Mouse (Mus musculus) T-helper 2 cell (primary cell): ENCODE results near the gene Lst1.

Source experiments
- in situ Hi-C: fragments of 300-600 bp; cut with MboI, MseI; formaldehyde crosslinking; loops from one replicate; pipeline ENCODE4 v1.15.1; 2025; ENCODE audit warnings: high pct_unique_total_duplicates

Lst1 gene

GRCm38 (mm10) chr17:35187959-35188610, at the start of gene Lst1:
Gene Lst1 (minus strand): TSS chr17:35188439.
- in situ Hi-C loops: no loop called here

- in situ Hi-C loops: no loop called here
Measured at GRCm38 (mm10) chr17:35237504-35237903, 49.3 kb upstream of the Lst1 start.

GRCm38 (mm10) chr17:35236996-35237395, 48.8 kb upstream of the Lst1 start:
- in situ Hi-C loops: no loop called here

- in situ Hi-C loops: no loop called here
Measured at GRCm38 (mm10) chr17:35236390-35236746, 48.1 kb upstream of the Lst1 start.

GRCm38 (mm10) chr17:35235614-35236389, 47.6 kb upstream of the Lst1 start, which contains the start of gene Nfkbil1:
Gene Nfkbil1 (minus strand): TSS chr17:35235792.
- in situ Hi-C loops: no loop called here

- in situ Hi-C loops: loop anchor here (5.0 kb wide), 2 partner anchors 38 to 63 kb away; no protein-coding TSS in a partner anchor
Measured at GRCm38 (mm10) chr17:35234903-35235302, 46.7 kb upstream of the Lst1 start.

GRCm38 (mm10) chr17:35234090-35234489, 45.9 kb upstream of the Lst1 start:
- in situ Hi-C loops: loop anchor here (5.0 kb wide), 2 partner anchors 37 to 62 kb away; no protein-coding TSS in a partner anchor

- in situ Hi-C loops: loop anchor here (5.0 kb wide), 2 partner anchors 36 to 61 kb away; no protein-coding TSS in a partner anchor
Measured at GRCm38 (mm10) chr17:35233114-35233980, 45.1 kb upstream of the Lst1 start, which contains the start of gene Atp6v1g2. Gene Atp6v1g2 (plus strand): TSS chr17:35233660.

- in situ Hi-C loops: loop anchor here (5.0 kb wide), 2 partner anchors 35 to 60 kb away; no protein-coding TSS in a partner anchor
Measured at GRCm38 (mm10) chr17:35232659-35233058, 44.4 kb upstream of the Lst1 start.

- in situ Hi-C loops: loop anchor here (5.0 kb wide), 2 partner anchors 35 to 60 kb away; no protein-coding TSS in a partner anchor
Measured at GRCm38 (mm10) chr17:35232043-35232442, 43.8 kb upstream of the Lst1 start.

- in situ Hi-C loops: loop anchor here (5.0 kb wide), 2 partner anchors 34 to 59 kb away; no protein-coding TSS in a partner anchor
Measured at GRCm38 (mm10) chr17:35231022-35231421, 42.8 kb upstream of the Lst1 start.

GRCm38 (mm10) chr17:35226561-35227046, 38.4 kb upstream of the Lst1 start:
- in situ Hi-C loops: no loop called here

GRCm38 (mm10) chr17:35225456-35225855, 37.2 kb upstream of the Lst1 start:
- in situ Hi-C loops: no loop called here

- in situ Hi-C loops: loop anchor here (25.0 kb wide), 1 partner anchor 788 kb away; the partner anchor contains the start of gene H2-T24
Measured at GRCm38 (mm10) chr17:35224641-35225040, 36.4 kb upstream of the Lst1 start.

- in situ Hi-C loops: loop anchor here (25.0 kb wide), 1 partner anchor 790 kb away; the partner anchor contains the start of gene H2-T24
Measured at GRCm38 (mm10) chr17:35222299-35222698, 34.1 kb upstream of the Lst1 start.

- in situ Hi-C loops: loop anchor here (25.0 kb wide), 1 partner anchor 792 kb away; the partner anchor contains the start of gene H2-T24
Measured at GRCm38 (mm10) chr17:35220156-35220952, 32.1 kb upstream of the Lst1 start, which contains the start of gene Gm16181. Gene Gm16181 (plus strand): TSS chr17:35220834.

GRCm38 (mm10) chr17:35219601-35220041, 31.4 kb upstream of the Lst1 start:
- in situ Hi-C loops: loop anchor here (10.0 to 25.0 kb wide), 2 partner anchors 793 to 1465 kb away; partner anchors contain the start of gene H2-T24

GRCm38 (mm10) chr17:35218516-35219193, 30.4 kb upstream of the Lst1 start:
- in situ Hi-C loops: loop anchor here (10.0 to 25.0 kb wide), 2 partner anchors 794 to 1464 kb away; partner anchors contain the start of gene H2-T24

- in situ Hi-C loops: loop anchor here (10.0 to 25.0 kb wide), 2 partner anchors 799 to 1458 kb away; partner anchors contain the start of gene H2-T24
Measured at GRCm38 (mm10) chr17:35213071-35213470, 24.8 kb upstream of the Lst1 start.
